Mouse (Mus musculus) adrenal gland, adult 18-20 months (tissue): ENCODE measurements around the gene Ccdc43. TPM values are rescaled to one million over a fixed set of nuclear protein-coding genes. Genes with fewer than 3 reads are reported as not detected.

Experiments used
- DNase-seq, 2 experiments: peaks; one replicate each; pipeline ENCODE4 v3.0.0; 2021 to 2022; ENCODE audit warnings: low spot score in 2 of 2
- microRNA-seq, 2 experiments: library from miRNA; unstranded; fragments of <30 nt; microRNA quantifications; one replicate each; pipeline ENCODE4 v1.2.0; 2021; ENCODE audit warnings: borderline number of aligned reads in 2 of 2
- total RNA-seq, 2 experiments: library from RNA; stranded (reverse); gene quantifications; 1 replicate in 1 of 2; 2 replicates in 1 of 2; pipeline ENCODE4 v1.2.3; 2021

The Ccdc43 gene
- total RNA-seq, 2 experiments from 2014 or later: 21.7 to 30.4 TPM

GRCm38 (mm10) chr11:102665637-102666435 lies 31.7 kb downstream of the Ccdc43 start:
- no peak for DNase-seq

GRCm38 (mm10) chr11:102665151-102665550 lies 32.4 kb downstream of the Ccdc43 start:
- DNase-seq: no peak

DNA sequence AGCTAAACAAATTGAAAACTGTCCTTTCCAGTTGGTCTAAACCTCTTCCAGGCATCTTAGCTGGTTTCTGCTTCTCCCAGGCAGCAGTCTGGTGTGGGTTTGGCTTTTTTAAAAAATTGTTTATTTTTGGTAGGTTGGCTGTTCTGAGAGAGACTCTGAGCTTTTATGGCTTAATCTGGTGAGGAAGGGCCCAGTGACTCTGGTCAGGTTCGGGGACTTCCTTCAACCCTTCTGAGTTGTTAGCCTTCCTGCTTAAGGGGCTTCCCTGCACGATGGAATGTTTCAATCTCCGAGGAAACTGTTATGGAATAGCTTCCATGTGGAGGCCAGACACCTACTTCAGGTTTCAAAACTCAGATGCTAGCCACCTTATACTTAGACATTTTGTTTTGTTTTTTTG lies 34.2 kb downstream of the Ccdc43 start, which contains the start of gene Meioc:
Gene Meioc, plus strand, starts transcription at position 301 of the 400 bp plus-strand sequence.
- DNase-seq: no peak

DNA sequence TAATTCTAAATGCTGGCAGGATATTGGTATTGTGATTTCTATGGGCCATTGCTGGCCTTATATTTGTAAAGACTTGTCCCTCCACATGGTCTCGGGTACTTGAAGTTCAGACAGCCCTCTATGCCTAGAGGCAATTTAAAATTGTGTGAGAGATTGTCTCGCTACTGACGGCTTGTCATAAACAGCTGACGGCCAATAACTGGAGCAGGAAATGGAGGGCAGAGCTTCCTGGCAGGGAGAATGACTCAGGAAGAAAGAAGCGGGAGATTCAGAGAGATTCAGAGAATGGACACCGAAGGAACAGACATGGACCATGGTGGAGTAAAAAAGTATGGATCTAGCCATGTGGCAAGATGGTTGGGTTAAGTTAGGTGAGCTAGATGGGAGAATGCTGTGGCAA lies 40.7 kb downstream of the Ccdc43 start:
- DNase-seq: no peak

DNA sequence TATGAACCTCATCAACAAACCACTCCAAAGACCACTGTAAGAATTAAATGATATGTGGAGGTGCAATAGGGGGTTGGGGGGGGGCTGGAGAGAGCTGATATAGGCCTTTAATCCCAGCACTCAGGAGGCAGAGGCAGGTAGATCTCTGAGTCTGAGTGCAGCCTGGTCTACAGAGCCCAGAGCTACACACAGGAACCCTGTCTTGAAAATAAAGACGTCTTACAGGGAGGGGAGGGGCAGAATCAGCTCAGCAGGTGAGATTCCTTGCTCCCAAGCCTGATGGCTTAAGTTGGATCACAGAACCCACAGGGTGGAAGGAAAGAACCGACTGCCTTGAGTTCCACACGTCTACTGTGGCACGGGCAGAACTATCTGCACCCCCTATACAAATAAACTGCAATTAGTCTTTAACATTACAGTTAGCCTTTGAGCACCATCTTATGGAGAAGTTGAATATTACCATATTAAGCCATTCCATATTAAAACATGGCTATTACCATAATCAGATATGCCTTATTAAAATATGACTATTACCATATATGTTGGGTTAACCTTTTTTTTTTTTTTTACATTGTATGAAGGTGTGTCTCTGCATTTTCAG lies 41.2 kb downstream of the Ccdc43 start:
- DNase-seq: no peak

DNA sequence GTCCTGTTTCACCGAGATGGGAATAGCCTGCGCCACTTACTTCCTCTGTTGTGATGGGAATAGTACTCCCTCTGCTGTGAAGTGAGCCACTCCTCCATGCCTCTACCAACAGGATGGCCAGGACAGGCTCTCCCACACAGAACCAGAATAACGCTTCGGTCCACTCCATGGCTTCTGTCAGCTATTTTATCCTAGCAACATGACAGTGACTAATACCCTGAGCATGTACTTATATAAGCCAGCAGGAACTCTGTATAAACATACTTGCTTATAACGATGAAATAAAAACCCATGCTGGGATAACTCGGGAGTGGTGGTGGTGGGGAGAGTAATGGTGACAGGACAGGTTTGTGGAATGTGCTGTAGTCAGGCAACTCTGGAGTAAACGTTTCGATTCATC lies 41.7 kb downstream of the Ccdc43 start:
- no peak for DNase-seq

- no peak for DNase-seq
Measured at GRCm38 (mm10) chr11:102652844-102653243, 44.7 kb downstream of the Ccdc43 start.

GRCm38 (mm10) chr11:102651381-102651780 lies 46.2 kb downstream of the Ccdc43 start:
- DNase-seq: peak; percentile 61 to 70

DNA sequence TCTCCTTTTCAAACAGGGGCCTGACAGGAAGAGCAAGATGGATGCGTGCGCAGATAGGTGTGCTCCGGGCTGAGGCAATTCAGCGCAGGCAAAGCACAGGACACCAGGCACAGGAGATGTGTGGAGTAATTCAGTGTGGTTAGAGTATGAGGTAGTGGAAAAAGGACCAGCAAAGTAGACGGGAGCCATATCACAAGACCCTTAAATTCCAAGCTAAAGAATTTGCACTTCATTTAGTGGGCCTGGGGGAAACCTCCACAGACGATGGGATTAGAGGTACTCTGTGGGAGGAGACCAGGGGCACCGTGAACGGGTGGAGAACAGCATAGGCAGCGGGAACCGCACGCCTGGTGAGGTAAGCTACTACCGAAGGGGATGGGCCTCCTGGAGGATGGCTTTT lies 49.7 kb downstream of the Ccdc43 start:
- no peak for DNase-seq

GRCm38 (mm10) chr11:102646226-102646625 lies 51.4 kb downstream of the Ccdc43 start:
- no peak for DNase-seq

DNA sequence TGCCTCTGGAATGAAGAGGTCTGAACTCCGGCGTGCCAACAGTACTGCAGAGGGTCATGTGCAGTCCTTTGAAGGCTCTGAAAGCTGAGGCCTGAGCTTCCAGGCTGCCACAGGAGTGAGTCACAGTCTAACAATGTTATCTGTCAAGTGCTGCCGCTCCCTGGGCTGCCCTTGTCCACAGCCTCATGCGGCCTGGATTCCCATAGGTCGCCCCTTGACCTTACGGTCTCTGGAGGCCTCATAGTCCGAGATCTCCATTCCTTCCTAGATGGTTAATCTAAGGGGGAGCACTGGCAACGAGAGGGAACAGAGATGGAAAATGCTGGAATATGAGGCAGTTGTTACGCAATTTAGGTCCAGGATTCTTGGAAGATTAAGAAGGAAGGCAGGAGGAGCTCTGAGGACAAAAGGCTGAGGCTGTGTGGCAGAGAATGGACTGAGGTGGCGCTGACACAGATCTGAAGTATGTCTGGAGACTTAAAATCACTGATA lies 53.6 kb downstream of the Ccdc43 start:
- peak; percentile 35 to 37 for DNase-seq

- no peak for DNase-seq
Measured at GRCm38 (mm10) chr11:102636887-102637286, 60.7 kb downstream of the Ccdc43 start.

Small RNA genes within 50 kb of the gene (microRNA-seq; reads per million reads assigned to microRNA genes)
- gene Gm22920: 0 reads per million in 2 experiments

Other genes with a start within 250 kb of the Ccdc43 start
- 1 to 10 TPM; 3.4 to 3.6 TPM for gene Itga2b, start 227.7 kb downstream of the Ccdc43 start, total RNA-seq
- gene Gpatch8, start 141.4 kb downstream of the Ccdc43 start, total RNA-seq: 10 to 100 TPM; 24.6 to 29.8 TPM
- not detected for gene Gm11627, start 118.3 kb downstream of the Ccdc43 start, total RNA-seq
- gene Fzd2, start 93.4 kb downstream of the Ccdc43 start, total RNA-seq: 1 to 10 TPM; 2.6 to 3.6 TPM
- gene Meioc, start 34.1 kb downstream of the Ccdc43 start, total RNA-seq: not detected
- gene Adam11, start 63.7 kb upstream of the Ccdc43 start, total RNA-seq: 1 to 10 TPM; 1.9 to 5.5 TPM
- gene Gjc1, start 121.9 kb upstream of the Ccdc43 start, total RNA-seq: 10 to 100 TPM; 12.0 to 16.4 TPM
- 1 to 10 TPM; 1.2 to 4.1 TPM for gene Higd1b, start 138.1 kb upstream of the Ccdc43 start, total RNA-seq
- gene Eftud2, start 183.2 kb upstream of the Ccdc43 start, total RNA-seq: 10 to 100 TPM; 64.6 to 70.2 TPM
- under 1 TPM; 0.32 to 0.36 TPM for gene Ccdc103, start 183.4 kb upstream of the Ccdc43 start, total RNA-seq
- not detected for gene Fam187a, start 187.4 kb upstream of the Ccdc43 start, total RNA-seq
- gene Gfap, start 203.1 kb upstream of the Ccdc43 start, total RNA-seq: 1 to 10 TPM in 1 of 2 experiments, under 1 TPM in 1; 0.76 to 1.1 TPM
- gene Kif18b, start 227.3 kb upstream of the Ccdc43 start, total RNA-seq: under 1 TPM; 0.51 to 0.73 TPM
- 10 to 100 TPM; 49.2 to 60.0 TPM for gene C1ql1, start 248.9 kb upstream of the Ccdc43 start, total RNA-seq